Mouse (Mus musculus) monocyte, adult 5-6 weeks (primary cell): ENCODE measurements around the gene Atat1. TPM values are rescaled to one million over a fixed set of nuclear protein-coding genes. Genes with fewer than 3 reads are reported as not detected.

Source experiments
- ATAC-seq: fragments of 153-309, 156-312 bp; replicated peaks from 2 replicates; pipeline ENCODE4 v1.8.0; 2017; ENCODE audit warnings: mild to moderate bottlenecking; ENCODE audit not compliant: low TSS enrichment, insufficient number of reproducible peaks, severe bottlenecking, poor library complexity, low FRiP score
- total RNA-seq: library from RNA; stranded (forward); fragments of 200-1000, 200-491, 200-594 nt; gene quantifications from 3 replicates; pipeline ENCODE4 v1.2.3, GENCODE M21; 2017

The Atat1 gene
- total RNA-seq, 1 experiment from 2014 or later, result 18.7 TPM

GRCm38 (mm10) chr17:35861198-35861857 lies 48.5 kb downstream of the Atat1 start, which contains the start of gene Nrm:
TSS of gene Nrm (plus strand) at chr17:35861318.
- peak; percentile 80 for ATAC-seq

GRCm38 (mm10) chr17:35860831-35861197 lies 49.1 kb downstream of the Atat1 start:
- ATAC-seq, result no peak

GRCm38 (mm10) chr17:35859835-35860234 lies 50.0 kb downstream of the Atat1 start:
- no peak for ATAC-seq

- no peak for ATAC-seq
Observed at GRCm38 (mm10) chr17:35859371-35859770, 50.5 kb downstream of the Atat1 start.

- no peak for ATAC-seq
Observed at GRCm38 (mm10) chr17:35850974-35851373, 58.9 kb downstream of the Atat1 start.

GRCm38 (mm10) chr17:35848112-35848511 lies 61.8 kb downstream of the Atat1 start:
- no peak for ATAC-seq

Other genes starting within 250 kb of the Atat1 start
- gene Vars2, start 242.5 kb downstream of the Atat1 start, total RNA-seq, result 7.4 to 13.8 TPM (median 11.3 TPM) in 3 replicates
- 10.9 to 22.5 TPM (median 13.5 TPM) in 3 replicates for gene Gtf2h4, start 236.3 kb downstream of the Atat1 start, total RNA-seq
- 0.67 to 1.2 TPM in 2 of 3 replicates, not detected in the other for gene Ddr1, start 205.5 kb downstream of the Atat1 start, total RNA-seq
- gene Ier3, start 88.4 kb downstream of the Atat1 start, total RNA-seq, result 17.2 to 77.7 TPM (median 52.8 TPM) in 3 replicates
- gene Flot1, start 86.8 kb downstream of the Atat1 start, total RNA-seq, result 70.0 to 84.2 TPM (median 77.9 TPM) in 3 replicates
- gene Tubb5, start 71.8 kb downstream of the Atat1 start, total RNA-seq, result 138 to 179 TPM (median 139 TPM) in 3 replicates
- gene Mdc1, start 68.6 kb downstream of the Atat1 start, total RNA-seq, result 10.9 to 26.0 TPM (median 11.1 TPM) in 3 replicates
- 18.1 to 25.9 TPM (median 25.6 TPM) in 3 replicates for gene Nrm, start 48.8 kb downstream of the Atat1 start, total RNA-seq
- 65.6 to 113 TPM (median 72.3 TPM) in 3 replicates for gene Ppp1r18, start 44.5 kb downstream of the Atat1 start, total RNA-seq
- 67.7 to 106 TPM (median 105 TPM) in 3 replicates for gene Dhx16, start 30.3 kb downstream of the Atat1 start, total RNA-seq
- gene 2310061I04Rik, start 12.6 kb downstream of the Atat1 start, total RNA-seq, result 1.8 to 10.4 TPM (median 5.7 TPM) in 3 replicates
- gene Mrps18b, start 6.3 kb upstream of the Atat1 start, total RNA-seq, result 26.6 to 31.6 TPM (median 29.0 TPM) in 3 replicates
- 103 to 230 TPM (median 106 TPM) in 3 replicates for gene Ppp1r10, start 6.4 kb upstream of the Atat1 start, total RNA-seq
- 177 to 254 TPM (median 221 TPM) in 3 replicates for gene Abcf1, start 59.7 kb upstream of the Atat1 start, total RNA-seq
- 23.0 to 44.8 TPM (median 31.8 TPM) in 3 replicates for gene Gnl1, start 69.8 kb upstream of the Atat1 start, total RNA-seq
- gene Prr3, start 70.2 kb upstream of the Atat1 start, total RNA-seq, result 14.8 to 25.6 TPM (median 22.1 TPM) in 3 replicates
- 59.4 to 98.9 TPM (median 63.8 TPM) in 3 replicates for gene H2-T24, start 110.5 kb upstream of the Atat1 start, total RNA-seq
- gene H2-T23, start 122.8 kb upstream of the Atat1 start, total RNA-seq, result 372 to 405 TPM (median 385 TPM) in 3 replicates
- gene H2-T22, start 132.7 kb upstream of the Atat1 start, total RNA-seq, result 122 to 131 TPM (median 124 TPM) in 3 replicates
- gene Gm6034, start 132.9 kb upstream of the Atat1 start, total RNA-seq, result 0.49 to 1.0 TPM in 2 of 3 replicates, not detected in the other
- 0.64 TPM in 1 of 3 replicates, not detected in the others for gene Gm11127, start 148.3 kb upstream of the Atat1 start, total RNA-seq
- 1.4 to 2.5 TPM in 2 of 3 replicates, not detected in the other for gene Gm19684, start 211.6 kb upstream of the Atat1 start, total RNA-seq
- gene Gm7030, start 219.3 kb upstream of the Atat1 start, total RNA-seq, result not detected in 3 replicates